Mouse (Mus musculus) kidney, embryonic 16.5 days (tissue): ENCODE measurements around the gene Raver1. TPM values are rescaled to one million over a fixed set of nuclear protein-coding genes. Genes with fewer than 3 reads are reported as not detected.

Experiments
- ATAC-seq: fragments of 200-750 bp; cut with Nextera tagmentation; 2 replicates; pipeline ENCODE4 v1.8.0; 2017; ENCODE audit warnings: moderate TSS enrichment; ENCODE audit not compliant: low FRiP score, low TSS enrichment
- H3K27ac ChIP-seq: fragments of 300-500 bp; sonication (generic); 2 replicates; pipeline ENCODE4 v1.5.1; 2014; ENCODE audit warnings: low read length
- H3K27me3 ChIP-seq: fragments of 300-500 bp; sonication (generic); 2 replicates; pipeline ENCODE4 v1.6.1; 2014; ENCODE audit warnings: low read length, control low read depth, mixed read lengths; ENCODE audit not compliant: insufficient read depth
- H3K36me3 ChIP-seq: fragments of 300-500 bp; sonication (generic); 2 replicates; pipeline ENCODE4 v1.6.1; 2014; ENCODE audit warnings: low read length, control low read depth, mixed read lengths; ENCODE audit not compliant: insufficient read depth
- H3K4me1 ChIP-seq: fragments of 300-500 bp; sonication (generic); 2 replicates; pipeline ENCODE4 v1.6.1; 2014; ENCODE audit warnings: low read length, control low read depth, mixed read lengths; ENCODE audit not compliant: insufficient read depth
- H3K4me2 ChIP-seq: fragments of 300-500 bp; sonication (generic); replicated peaks from 2 replicates; pipeline ENCODE4 v1.6.1; 2014; ENCODE audit warnings: low read depth, low read length
- H3K4me3 ChIP-seq: fragments of 300-500 bp; sonication (generic); 2 replicates; pipeline ENCODE4 v1.5.1; 2014; ENCODE audit warnings: mild to moderate bottlenecking, low read length
- H3K9ac ChIP-seq: fragments of 300-500 bp; sonication (generic); replicated peaks from 2 replicates; pipeline ENCODE4 v1.6.1; 2014; ENCODE audit warnings: low read length
- H3K9me3 ChIP-seq: fragments of 300-500 bp; sonication (generic); 2 replicates; pipeline ENCODE4 v1.6.1; 2016; ENCODE audit warnings: low read length, control low read depth
- WGBS: fragments of 180-500 bp; shearing (Covaris S2); extraction: QIAGEN DNeasy Blood & Tissue Kit; methylation state at CpG from one replicate; pipeline ENCODE4 v1.1.7; 2014; 5-methylcytosine and 5-hydroxymethylcytosine counted together
- polyA plus RNA-seq: library from polyadenylated mRNA; unstranded; fragments of >200 nt; fragmentation: Nextera tagmentation; extraction: Ambion mirVana; gene quantifications from 2 replicates; pipeline ENCODE4 v1.2.1, GENCODE M21; 2015

Gene Raver1
- polyA plus RNA-seq, 1 experiment from 2014 or later: 66.8 TPM

- no peak for ATAC-seq
- H3K4me2 ChIP-seq: no peak overlapping the region
- peaks cover 65% of the 10 kb centered on the region for H3K4me1 ChIP-seq
Observed at GRCm38 (mm10) chr9:21034481-21035085, 57.2 kb downstream of the Raver1 start.

GRCm38 (mm10) chr9:21033136-21033535, 58.7 kb downstream of the Raver1 start:
- Histone ChIP-seq H3K9ac (peak overlapping the region; percentile 54), H3K4me3 (peak overlapping the region; percentile 60), H3K27me3 (peaks cover 64% of the 10 kb centered on the region), H3K9me3 (no peaks in the 10 kb centered on the region), H3K4me1 (peaks cover 67% of the 10 kb centered on the region), H3K4me2 (peak overlapping the region; percentile 90), H3K27ac (no peak overlapping the region), H3K36me3 (no peaks in the 10 kb centered on the region)
- under 1% methylated on average over 34 of the region's 34 CpGs for WGBS
- ATAC-seq: peak; percentile 74

More at GRCm38 (mm10) chr9:21034481-21035085, 57.2 kb downstream of the Raver1 start:
- WGBS: 6% methylated on average over 17 of the region's 17 CpGs
- Histone ChIP-seq H3K9ac (no peak overlapping the region), H3K27ac (no peak overlapping the region), H3K9me3 (no peaks in the 10 kb centered on the region), H3K27me3 (peaks cover 76% of the 10 kb centered on the region), H3K4me3 (0 out of 2 replicates have a peak overlapping the region, but pooled peaks have one; percentile 4), H3K36me3 (no peaks in the 10 kb centered on the region)

- ATAC-seq: no peak
- Histone ChIP-seq H3K4me1 (peaks cover 62% of the 10 kb centered on the region), H3K4me2 (peak overlapping the region; percentile 90), H3K9ac (0 out of 2 replicates have a peak overlapping the region, but pooled peaks have one; percentile 48), H3K27me3 (peaks cover 58% of the 10 kb centered on the region), H3K9me3 (no peaks in the 10 kb centered on the region), H3K4me3 (peak overlapping the region; percentile 60), H3K36me3 (no peaks in the 10 kb centered on the region), H3K27ac (no peak overlapping the region)
- WGBS: 4% methylated on average over 7 of the region's 7 CpGs
Observed at GRCm38 (mm10) chr9:21032491-21032890, 59.3 kb downstream of the Raver1 start.

GRCm38 (mm10) chr9:21031896-21032351, 59.9 kb downstream of the Raver1 start, which contains the start of gene Icam5:
TSS of gene Icam5 (plus strand) at chr9:21032073.
- 1% methylated on average over 35 of the region's 35 CpGs for WGBS
- Histone ChIP-seq H3K4me3 (peak within 1 kb of the TSS; percentile 60), H3K9me3 (no peaks in the 10 kb centered on the region), H3K27me3 (peaks cover 52% of the 10 kb centered on the region), H3K27ac (no peak within 1 kb of the TSS), H3K36me3 (no peaks in the 10 kb centered on the region), H3K4me2 (peak within 1 kb of the TSS; percentile 90), H3K4me1 (peaks cover 56% of the 10 kb centered on the region), H3K9ac (peak within 1 kb of the TSS; percentile 54)
- ATAC-seq: no peak; the same call in 1 of the 2 replicates

- Histone ChIP-seq H3K4me1 (peaks cover 51% of the 10 kb centered on the region), H3K4me3 (peak overlapping the region; percentile 57), H3K9me3 (no peaks in the 10 kb centered on the region), H3K9ac (peak overlapping the region; percentile 51), H3K27ac (no peak overlapping the region), H3K4me2 (peak overlapping the region; percentile 90), H3K27me3 (peaks cover 47% of the 10 kb centered on the region), H3K36me3 (no peaks in the 10 kb centered on the region)
- ATAC-seq: peak; percentile 39
- WGBS: under 1% methylated on average over 36 of the region's 36 CpGs
Observed at GRCm38 (mm10) chr9:21031251-21031895, 60.4 kb downstream of the Raver1 start.

- WGBS: under 1% methylated on average over 13 of the region's 13 CpGs
- ATAC-seq: peak; percentile 63; the same call in 1 of the 2 replicates
- Histone ChIP-seq H3K27ac (no peak overlapping the region), H3K4me1 (peaks cover 47% of the 10 kb centered on the region), H3K9ac (peak overlapping the region; percentile 51; the same call in 1 of the 2 replicates), H3K36me3 (no peaks in the 10 kb centered on the region), H3K4me2 (peak overlapping the region; percentile 90), H3K27me3 (peaks cover 41% of the 10 kb centered on the region), H3K4me3 (peak overlapping the region; percentile 57), H3K9me3 (no peaks in the 10 kb centered on the region)
Observed at GRCm38 (mm10) chr9:21030781-21031250, 61.0 kb downstream of the Raver1 start.

GRCm38 (mm10) chr9:21030055-21030600, 61.7 kb downstream of the Raver1 start:
- Histone ChIP-seq H3K4me1 (peaks cover 44% of the 10 kb centered on the region), H3K36me3 (no peaks in the 10 kb centered on the region), H3K9me3 (no peaks in the 10 kb centered on the region), H3K27me3 (peaks cover 34% of the 10 kb centered on the region), H3K4me2 (peak overlapping the region; percentile 90), H3K9ac (no peak overlapping the region), H3K27ac (no peak overlapping the region), H3K4me3 (peak overlapping the region; percentile 57)
- ATAC-seq: no peak
- WGBS: 27% methylated on average over 22 of the region's 22 CpGs

- Histone ChIP-seq H3K9me3 (no peaks in the 10 kb centered on the region), H3K27ac (no peak within 1 kb of the TSS), H3K9ac (peak within 1 kb of the TSS; percentile 39), H3K36me3 (no peaks in the 10 kb centered on the region), H3K4me3 (peak within 1 kb of the TSS; percentile 24), H3K27me3 (peaks cover 28% of the 10 kb centered on the region), H3K4me2 (peak within 1 kb of the TSS; percentile 90), H3K4me1 (peaks cover 38% of the 10 kb centered on the region)
- 2% methylated on average over 37 of the region's 37 CpGs for WGBS
- peak; percentile 9; the same call in 1 of the 2 replicates for ATAC-seq
Observed at GRCm38 (mm10) chr9:21029291-21030054, 62.3 kb downstream of the Raver1 start, which contains the start of gene Icam4. TSS of gene Icam4 (plus strand) at chr9:21029373.

GRCm38 (mm10) chr9:21028560-21029110, 63.2 kb downstream of the Raver1 start:
- 63% methylated on average over 6 of the region's 6 CpGs for WGBS
- H3K27ac ChIP-seq: no peak overlapping the region
- H3K4me2 ChIP-seq: no peak overlapping the region
- H3K9me3 ChIP-seq: no peaks in the 10 kb centered on the region
- H3K27me3 ChIP-seq: peaks cover 22% of the 10 kb centered on the region
- no peak overlapping the region for H3K9ac ChIP-seq
- ATAC-seq: no peak
- peaks cover 35% of the 10 kb centered on the region for H3K4me1 ChIP-seq
- H3K36me3 ChIP-seq: no peaks in the 10 kb centered on the region
- H3K4me3 ChIP-seq: no peak overlapping the region
